Mouse (Mus musculus) gonadal fat pad, adult 2 months (tissue): Measurements from ENCODE around the gene Gphn. TPM values are rescaled to one million over a fixed set of nuclear protein-coding genes. Genes with fewer than 3 reads are reported as not detected.

Experiments
- DNase-seq: peaks from one replicate; pipeline ENCODE4 v3.0.0-alpha.2; 2012; ENCODE audit warnings: low read depth
- polyA plus RNA-seq: library from polyadenylated mRNA; depleted of rRNA; stranded (reverse); fragments of >200 nt; gene quantifications from 2 replicates; pipeline ENCODE4 v1.2.3, GENCODE M21; 2012; rRNA removed

The Gphn gene
- polyA plus RNA-seq, result 14.2 and 19.9 TPM in 2 replicates

DNA sequence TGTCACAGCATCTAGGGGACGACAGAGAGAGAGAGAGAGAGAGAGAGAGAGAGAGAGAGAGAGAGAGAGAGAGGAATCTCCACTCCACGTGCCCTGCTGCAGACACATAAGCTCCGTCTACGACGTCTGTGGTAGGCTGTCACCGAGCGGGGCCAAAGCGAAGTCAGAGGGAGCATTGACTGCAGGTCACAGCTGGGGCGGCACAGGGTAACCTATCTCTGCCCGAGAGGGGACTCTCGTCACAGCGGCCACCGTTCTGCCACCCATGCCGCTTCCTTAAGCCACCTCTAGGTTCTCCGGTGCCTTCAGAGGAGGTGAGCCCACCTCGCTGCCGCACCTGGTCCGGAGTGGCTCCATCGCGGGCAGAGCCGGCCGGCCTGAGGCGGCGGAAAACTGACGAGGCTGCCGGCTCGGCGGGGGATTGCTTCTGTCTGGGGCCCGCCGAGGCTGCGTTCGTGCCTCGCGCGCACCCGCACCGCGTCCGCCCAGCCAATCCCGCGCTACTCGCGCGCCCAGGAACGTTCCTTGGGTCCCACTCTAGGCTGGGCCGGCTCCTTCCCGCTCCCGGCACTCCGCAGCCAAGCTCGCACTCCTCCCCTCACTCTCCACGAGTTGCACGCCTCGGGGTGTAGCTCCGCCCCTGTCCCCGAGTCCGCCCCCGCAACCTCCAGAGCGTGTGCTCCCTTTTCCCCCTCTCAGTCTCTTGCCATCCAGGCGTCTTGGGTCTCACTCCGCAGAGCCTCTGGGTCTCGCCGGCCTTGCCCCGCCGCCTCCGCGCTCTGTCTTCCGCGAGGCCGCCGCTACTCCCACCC lies at the start of gene Gphn:
Gphn (plus strand) TSS at position 673 of the 812 bp plus-strand sequence.
- peak; percentile 51 for DNase-seq

DNA sequence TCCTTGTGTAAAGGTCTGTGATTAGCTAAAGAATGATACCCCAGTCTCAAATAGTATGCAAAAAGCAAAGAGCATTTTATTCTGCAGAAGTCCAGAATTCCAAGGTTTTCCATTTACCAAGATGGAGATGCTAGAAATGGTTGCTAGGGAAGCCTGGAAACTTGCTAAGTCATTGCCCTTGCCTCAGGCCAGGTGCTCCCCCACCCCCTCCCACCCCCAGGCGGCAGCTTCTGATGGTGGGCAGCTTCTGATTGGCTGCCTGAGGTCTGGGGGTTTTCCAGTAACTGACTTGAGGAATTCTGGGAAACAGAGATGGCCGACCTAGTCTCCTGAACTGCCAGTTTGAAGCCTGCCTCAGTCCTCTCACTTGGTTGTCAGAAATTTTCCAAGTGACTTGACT lies 44.7 kb upstream of the Gphn start:
- no peak for DNase-seq

DNA sequence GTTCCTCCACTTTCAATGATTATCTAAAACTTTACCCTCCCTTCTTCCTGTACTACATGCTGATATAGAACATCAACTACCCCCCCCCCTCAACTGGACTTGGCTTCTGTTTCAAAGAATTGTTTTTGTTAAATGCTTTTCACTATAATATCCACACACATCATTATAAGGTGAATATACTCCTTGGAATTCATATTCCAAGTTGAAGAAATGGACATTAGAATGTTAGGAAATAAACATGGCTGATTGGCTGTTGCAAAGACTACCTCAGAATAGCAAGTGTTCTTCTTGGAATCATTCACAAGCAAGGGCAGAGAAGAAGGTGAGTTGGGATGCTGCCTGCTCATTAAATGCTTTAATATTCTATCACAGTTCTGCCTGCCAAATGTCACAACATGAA lies 32.2 kb upstream of the Gphn start, which contains the start of gene Gm6657:
Gm6657 (plus strand) TSS at position 301 of the 400 bp plus-strand sequence.
- DNase-seq, result no peak

DNA sequence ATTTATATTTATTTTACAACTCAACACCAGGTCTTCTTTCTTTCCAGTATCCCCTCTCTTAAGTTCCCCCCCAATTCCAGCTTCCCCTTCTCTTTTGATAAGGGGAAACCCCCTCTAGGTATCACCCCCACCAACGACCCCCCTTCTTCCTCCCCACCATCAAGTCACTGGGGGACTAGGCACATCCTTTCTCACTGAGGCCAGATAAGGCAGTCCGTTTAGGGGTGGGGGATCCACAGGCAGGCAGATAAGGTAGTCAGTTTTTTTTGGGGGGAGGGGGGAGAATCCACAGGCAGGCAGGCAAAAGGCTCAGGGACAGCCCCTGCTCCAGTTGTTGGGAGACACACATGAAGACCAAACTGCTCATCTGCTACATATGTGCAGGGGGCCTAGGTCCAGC lies 30.8 kb upstream of the Gphn start:
- DNase-seq, result no peak

- no peak for DNase-seq
These were observed 22.5 kb upstream of the Gphn start for GRCm38 (mm10) chr12:78203646-78204045.

- DNase-seq, result peak; percentile 98
These were observed 20.1 kb upstream of the Gphn start for GRCm38 (mm10) chr12:78205915-78206570.

DNA sequence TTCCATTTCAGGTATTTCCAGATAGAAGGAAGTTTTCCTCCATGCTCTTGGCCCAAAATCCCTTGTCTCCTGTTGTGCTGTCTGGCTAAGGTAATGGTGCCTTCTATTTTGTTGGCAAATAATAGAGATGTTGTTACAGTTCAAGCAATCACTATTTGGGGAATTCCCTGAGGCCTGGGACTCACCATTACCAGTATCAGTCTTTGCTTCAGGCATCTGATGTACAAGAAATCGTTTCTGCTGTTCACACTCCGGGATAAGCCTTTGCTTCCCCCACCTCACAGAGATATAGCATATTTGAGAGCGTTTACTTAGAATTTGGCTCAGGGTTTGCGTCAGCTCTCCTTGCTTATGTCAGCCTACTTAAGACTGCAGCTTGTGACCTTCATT lies 19.6 kb upstream of the Gphn start:
- no peak for DNase-seq

GRCm38 (mm10) chr12:78209856-78210255 lies 16.3 kb upstream of the Gphn start:
- no peak for DNase-seq

DNA sequence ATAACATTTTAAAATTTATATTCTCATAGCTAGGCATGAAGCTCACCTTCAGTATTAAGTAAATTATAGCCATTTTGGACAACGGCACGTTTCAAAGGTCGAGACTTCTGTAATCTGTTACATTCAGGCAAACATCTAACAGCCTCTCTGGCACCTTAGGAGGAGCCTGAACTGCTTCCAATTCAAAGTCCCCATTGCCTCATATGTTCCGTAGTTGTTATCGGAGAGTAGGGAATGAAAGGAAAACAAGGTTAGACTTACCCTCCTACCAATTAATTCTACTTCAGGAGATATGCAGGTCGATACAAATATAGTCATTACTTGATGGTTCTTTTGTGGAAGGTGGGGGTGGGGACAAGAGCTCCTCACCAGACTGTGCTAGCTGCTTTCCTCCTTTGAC lies 10.7 kb upstream of the Gphn start:
- DNase-seq, result no peak

DNA sequence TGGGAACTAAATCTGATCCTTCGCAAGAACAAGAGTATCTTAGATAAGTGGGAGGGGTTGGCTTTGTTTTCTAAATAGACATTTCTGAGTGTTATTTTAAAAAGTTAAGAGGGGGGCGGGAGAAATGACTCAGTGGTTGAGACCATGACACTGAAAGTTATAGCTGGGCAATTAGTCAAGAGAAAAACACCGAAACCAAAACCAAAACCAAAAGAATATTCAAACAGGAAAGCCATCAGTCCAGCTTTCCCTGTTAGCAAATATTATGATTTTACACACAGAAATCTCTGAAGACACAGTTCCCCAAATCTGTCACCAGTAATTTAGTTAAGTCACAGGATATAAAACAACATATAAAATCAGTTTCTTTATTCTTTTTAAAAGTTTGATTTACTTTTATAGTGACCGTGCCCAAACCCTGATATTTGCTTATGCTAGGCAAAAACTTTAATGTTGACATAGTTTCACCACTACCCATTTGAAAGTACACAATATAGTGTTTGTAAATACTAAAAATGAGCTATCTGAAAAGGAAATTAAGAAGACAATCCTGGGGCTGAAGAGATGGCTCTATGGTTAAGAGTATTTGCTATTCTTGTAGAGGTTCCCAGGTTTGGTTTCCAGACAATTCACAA lies 6.9 kb upstream of the Gphn start:
- no peak for DNase-seq

DNA sequence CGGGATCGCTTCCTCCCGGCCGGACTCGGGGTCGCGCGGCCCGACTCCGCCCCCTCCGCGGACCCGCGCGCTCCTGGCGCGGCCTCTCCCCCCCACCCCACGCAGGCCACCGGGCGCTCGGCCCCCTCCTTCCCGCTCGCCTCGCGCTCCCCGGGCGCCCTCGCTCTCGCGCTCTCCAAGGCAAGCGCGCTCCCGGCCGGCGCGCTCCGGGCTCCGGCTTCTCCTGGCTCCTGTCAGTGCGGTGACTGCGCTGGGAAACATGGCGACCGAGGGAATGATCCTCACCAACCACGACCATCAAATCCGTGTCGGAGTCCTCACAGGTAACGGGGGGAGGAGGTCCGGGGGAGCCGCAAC lies 318 bp downstream of the Gphn start:
- no peak for DNase-seq

- no peak for DNase-seq
These were observed 1.1 kb downstream of the Gphn start for GRCm38 (mm10) chr12:78227021-78227932.

GRCm38 (mm10) chr12:78228139-78228538 lies 2.0 kb downstream of the Gphn start:
- DNase-seq, result no peak

GRCm38 (mm10) chr12:78232560-78232959 lies 6.4 kb downstream of the Gphn start:
- no peak for DNase-seq

- no peak for DNase-seq
These were observed 22.2 kb downstream of the Gphn start for GRCm38 (mm10) chr12:78248366-78248765.

- DNase-seq, result peak; percentile 97
These were observed 23.0 kb downstream of the Gphn start for GRCm38 (mm10) chr12:78249151-78249550.

DNA sequence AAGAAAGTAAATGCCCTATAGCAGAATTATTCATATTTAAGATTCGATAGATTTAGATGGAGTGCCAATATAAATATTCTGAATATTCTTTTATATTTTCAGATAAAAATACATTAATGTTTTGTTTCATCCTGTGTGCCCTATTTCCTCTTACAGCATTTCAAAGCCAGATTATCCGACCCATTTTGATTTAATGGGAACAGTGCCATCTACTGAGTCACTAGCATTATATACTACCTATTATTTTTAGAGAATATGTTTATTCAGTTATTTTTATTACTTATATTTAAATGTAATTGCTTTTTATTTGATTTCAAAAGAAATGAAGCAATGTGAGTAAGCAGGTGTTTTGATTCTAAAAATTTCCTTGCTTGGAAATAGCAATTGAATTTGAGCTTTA lies 51.2 kb downstream of the Gphn start:
- no peak for DNase-seq

DNA sequence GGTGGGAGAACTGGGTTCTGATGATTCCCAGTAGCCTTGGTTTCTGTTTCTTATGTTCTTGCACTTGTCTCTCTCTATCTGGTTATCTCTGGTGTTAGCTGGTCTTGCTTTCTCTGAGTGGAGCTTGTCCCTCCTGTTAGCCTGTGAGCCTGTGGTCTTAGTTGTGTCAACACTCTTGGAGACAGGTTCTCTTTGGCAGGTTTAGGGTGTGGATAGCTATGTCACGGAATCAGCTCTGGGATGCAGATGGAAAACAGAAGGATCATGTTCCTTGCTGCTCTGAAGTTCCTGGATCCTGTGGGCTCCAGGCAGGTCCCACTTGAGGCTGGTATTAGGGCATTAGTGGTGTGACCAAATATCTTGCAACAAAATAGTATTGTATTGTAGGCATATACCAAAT lies 64.2 kb downstream of the Gphn start:
- DNase-seq, result no peak

- no peak for DNase-seq
These were observed 72.7 kb downstream of the Gphn start for GRCm38 (mm10) chr12:78298824-78299398.

DNA sequence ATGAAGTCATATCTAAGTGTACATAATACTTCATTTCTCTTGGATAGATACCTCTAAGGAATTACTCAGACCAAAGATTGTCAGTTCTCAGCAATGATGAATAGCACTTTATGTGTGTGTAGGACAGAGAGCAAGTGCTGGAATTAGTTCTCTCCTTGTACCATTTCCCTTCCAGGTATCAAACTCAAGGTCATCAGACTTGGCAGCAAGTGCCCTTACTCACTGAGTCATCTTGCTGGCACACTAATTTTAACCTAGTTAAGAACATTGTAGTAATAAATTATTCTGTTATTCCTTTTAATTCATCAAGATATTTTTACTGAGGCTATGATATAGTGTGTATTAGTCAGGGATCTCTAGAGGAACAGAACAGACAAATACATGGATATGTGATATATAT lies 88.9 kb downstream of the Gphn start:
- DNase-seq, result no peak

DNA sequence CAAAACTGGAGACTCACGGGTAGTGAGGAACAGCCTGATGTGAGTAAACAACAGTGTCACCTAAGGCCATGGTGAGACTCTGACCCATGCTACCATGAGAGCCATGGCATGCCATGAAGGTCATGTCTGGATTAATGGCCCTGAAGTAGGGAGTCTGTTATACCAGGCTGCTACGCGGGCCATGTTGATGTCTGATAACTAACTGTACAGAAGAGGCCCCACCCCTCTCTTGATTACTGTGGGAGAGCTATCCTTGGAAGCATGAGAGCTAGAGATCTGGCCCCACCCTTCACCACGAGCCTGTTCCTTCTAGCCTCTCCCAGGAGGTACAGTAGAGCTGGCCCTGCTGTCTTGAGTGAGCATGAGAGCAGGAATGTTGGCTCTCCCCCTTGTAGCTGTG lies 101.8 kb downstream of the Gphn start:
- DNase-seq, result no peak
